Mouse (Mus musculus): ENCODE results near the gene Ankub1. TPM values are rescaled to one million over a fixed set of nuclear protein-coding genes. Genes with fewer than 3 reads are reported as not detected.

Ankub1 gene
- polyA plus RNA-seq, 1 experiment, result not detected

GRCm38 (mm10) chr3:57665880-57666279, 26.7 kb downstream of the Ankub1 start:
- Histone ChIP-seq H3K4me1 (ENCODE audit: control insufficient read depth, insufficient read depth, low read length) (0 out of 2 replicates have a peak, but pooled peaks cover 2% of the 10 kb centered on the region), H3K36me3 (ENCODE audit: control insufficient read depth, insufficient read depth, low read length) (no peaks in the 10 kb centered on the region), H3K27me3 (replicated peaks; ENCODE audit: control insufficient read depth, insufficient read depth, low read length) (no peaks in the 10 kb centered on the region; the same call in 1 of the 2 replicates), H3K4me3 (ENCODE audit: insufficient read depth, low read depth, low read length) (no peak overlapping the region), H3K27ac (ENCODE audit: insufficient read depth, low read depth, low read length) (no peak overlapping the region)
- DNase-seq, result no peak
- no peak for TF ChIP-seq CTCF (conservative IDR thresholded peaks at IDR 0.05; ENCODE audit: insufficient read depth, insufficient read length, low read depth, low read length)
- TF ChIP-seq POLR2A (IDR thresholded peaks at IDR 0.05; ENCODE audit: low read depth, low read length), result no peak
- WGBS, result 86% methylated on average over 5 of the region's 5 CpGs

- H3K4me1 ChIP-seq (ENCODE audit: control insufficient read depth, insufficient read depth, low read length), result 0 out of 2 replicates have a peak, but pooled peaks cover 2% of the 10 kb centered on the region
- 67% methylated on average over 10 of the region's 10 CpGs for WGBS
- H3K27me3 ChIP-seq (replicated peaks; ENCODE audit: control insufficient read depth, insufficient read depth, low read length), result no peaks in the 10 kb centered on the region; the same call in 1 of the 2 replicates
- no peak for DNase-seq
- no peak for TF ChIP-seq POLR2A (IDR thresholded peaks at IDR 0.05; ENCODE audit: low read depth, low read length)
- H3K36me3 ChIP-seq (ENCODE audit: control insufficient read depth, insufficient read depth, low read length), result no peaks in the 10 kb centered on the region
- H3K27ac ChIP-seq (ENCODE audit: insufficient read depth, low read depth, low read length), result no peak overlapping the region
- no peak overlapping the region for H3K4me3 ChIP-seq (ENCODE audit: insufficient read depth, low read depth, low read length)
These were observed 27.9 kb downstream of the Ankub1 start for GRCm38 (mm10) chr3:57664682-57665081.

DNA sequence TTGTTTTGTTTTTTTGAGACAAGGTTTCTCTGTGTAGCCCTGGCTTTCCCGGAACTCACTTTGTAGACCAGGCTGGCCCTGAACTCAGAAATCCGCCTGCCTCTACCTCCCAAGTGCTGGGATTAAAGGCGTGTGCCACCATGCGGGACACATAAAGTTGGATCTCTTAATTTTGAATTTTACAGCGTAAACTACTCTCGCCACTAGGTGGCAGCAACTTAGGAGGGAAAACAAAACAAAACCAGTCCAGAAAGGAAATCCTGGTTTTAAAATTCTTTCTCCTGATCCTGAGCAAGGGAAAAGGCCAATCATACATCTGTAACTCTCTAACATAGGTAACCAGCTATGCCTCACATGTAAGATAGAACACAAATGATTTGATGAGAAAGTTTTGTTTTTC, 28.9 kb downstream of the Ankub1 start:
- WGBS, result 13% methylated on average over 6 of the region's 6 CpGs

DNA sequence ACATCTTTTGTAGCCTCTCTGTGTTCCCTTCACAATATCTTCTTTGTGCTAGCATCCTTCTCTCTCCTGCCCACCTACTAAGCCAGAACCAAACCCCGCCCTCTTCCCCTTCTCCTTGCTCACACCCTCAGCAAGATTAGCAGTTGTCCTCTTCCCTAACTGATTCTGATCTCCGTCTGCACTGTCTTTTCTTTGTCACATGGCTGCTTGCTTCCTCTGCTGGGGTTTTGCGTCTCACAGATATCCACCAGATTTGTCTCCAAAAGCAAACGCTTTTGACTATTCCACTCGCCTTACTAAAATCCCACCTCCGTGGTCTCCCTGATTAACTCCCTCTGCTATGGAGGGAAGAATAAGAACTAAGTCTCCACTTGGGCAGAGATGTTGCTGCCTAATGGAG, 34.0 kb downstream of the Ankub1 start:
- Histone ChIP-seq H3K27ac (ENCODE audit: insufficient read depth, low read depth, low read length) (no peak overlapping the region), H3K36me3 (ENCODE audit: control insufficient read depth, insufficient read depth, low read length) (no peaks in the 10 kb centered on the region), H3K4me1 (ENCODE audit: control insufficient read depth, insufficient read depth, low read length) (no peaks in the 10 kb centered on the region), H3K4me3 (ENCODE audit: insufficient read depth, low read depth, low read length) (no peak overlapping the region), H3K27me3 (replicated peaks; ENCODE audit: control insufficient read depth, insufficient read depth, low read length) (no peaks in the 10 kb centered on the region)
- TF ChIP-seq POLR2A (IDR thresholded peaks at IDR 0.05; ENCODE audit: low read depth, low read length) (no peak), CTCF (conservative IDR thresholded peaks at IDR 0.05; ENCODE audit: insufficient read depth, insufficient read length, low read depth, low read length) (no peak)
- no peak for DNase-seq
- WGBS, result 69% methylated on average over 6 of the region's 6 CpGs

More for the DNA sequence above, 28.9 kb downstream of the Ankub1 start:
- H3K27ac ChIP-seq (ENCODE audit: insufficient read depth, low read depth, low read length), result no peak overlapping the region
- H3K36me3 ChIP-seq (ENCODE audit: control insufficient read depth, insufficient read depth, low read length), result no peaks in the 10 kb centered on the region
- H3K27me3 ChIP-seq (replicated peaks; ENCODE audit: control insufficient read depth, insufficient read depth, low read length), result no peaks in the 10 kb centered on the region
- H3K4me1 ChIP-seq (ENCODE audit: control insufficient read depth, insufficient read depth, low read length), result 0 out of 2 replicates have a peak, but pooled peaks cover 2% of the 10 kb centered on the region
- DNase-seq, result peak; percentile 60
- TF ChIP-seq CTCF (conservative IDR thresholded peaks at IDR 0.05; ENCODE audit: insufficient read depth, insufficient read length, low read depth, low read length) (0 out of 2 replicates have a peak, but pooled peaks have one; percentile 11), POLR2A (IDR thresholded peaks at IDR 0.05; ENCODE audit: low read depth, low read length) (no peak)
- H3K4me3 ChIP-seq (ENCODE audit: insufficient read depth, low read depth, low read length), result no peak overlapping the region

DNA sequence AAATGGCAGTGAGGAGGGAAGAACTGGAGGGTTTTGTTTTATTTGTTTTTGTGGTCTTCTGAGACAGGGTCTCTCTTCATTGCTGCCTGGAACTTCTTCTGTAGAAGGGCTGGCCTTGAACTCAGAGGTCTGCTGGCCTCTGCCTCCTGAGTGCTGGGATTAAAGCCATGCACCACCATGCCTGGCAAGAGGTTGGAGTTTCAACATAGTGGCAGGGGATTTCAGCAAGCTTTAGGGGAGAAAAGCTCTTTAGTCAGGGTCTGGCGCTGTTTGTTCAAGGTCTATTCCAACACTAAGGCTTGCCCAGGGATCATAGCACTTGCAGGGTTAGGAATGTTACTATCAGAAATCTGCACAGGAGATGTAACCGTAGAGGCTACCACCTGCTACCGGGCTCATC, 39.0 kb downstream of the Ankub1 start:
- Histone ChIP-seq H3K27me3 (replicated peaks; ENCODE audit: control insufficient read depth, insufficient read depth, low read length) (no peaks in the 10 kb centered on the region), H3K36me3 (ENCODE audit: control insufficient read depth, insufficient read depth, low read length) (no peaks in the 10 kb centered on the region), H3K4me1 (ENCODE audit: control insufficient read depth, insufficient read depth, low read length) (no peaks in the 10 kb centered on the region), H3K4me3 (ENCODE audit: insufficient read depth, low read depth, low read length) (no peak overlapping the region), H3K27ac (ENCODE audit: insufficient read depth, low read depth, low read length) (no peak overlapping the region)
- no peak for DNase-seq
- TF ChIP-seq POLR2A (IDR thresholded peaks at IDR 0.05; ENCODE audit: low read depth, low read length), result no peak
- no peak for TF ChIP-seq CTCF (conservative IDR thresholded peaks at IDR 0.05; ENCODE audit: insufficient read depth, insufficient read length, low read depth, low read length)
- 84% methylated on average over 3 of the region's 3 CpGs for WGBS

- Histone ChIP-seq H3K4me1 (ENCODE audit: control insufficient read depth, insufficient read depth, low read length) (no peaks in the 10 kb centered on the region), H3K4me3 (ENCODE audit: insufficient read depth, low read depth, low read length) (no peak overlapping the region), H3K27ac (ENCODE audit: insufficient read depth, low read depth, low read length) (no peak overlapping the region), H3K36me3 (ENCODE audit: control insufficient read depth, insufficient read depth, low read length) (no peaks in the 10 kb centered on the region), H3K27me3 (replicated peaks; ENCODE audit: control insufficient read depth, insufficient read depth, low read length) (no peaks in the 10 kb centered on the region)
- 84% methylated on average over 3 of the region's 3 CpGs for WGBS
- no peak for DNase-seq
- no peak for TF ChIP-seq POLR2A (IDR thresholded peaks at IDR 0.05; ENCODE audit: low read depth, low read length)
- TF ChIP-seq CTCF (conservative IDR thresholded peaks at IDR 0.05; ENCODE audit: insufficient read depth, insufficient read length, low read depth, low read length), result no peak
These were observed 40.1 kb downstream of the Ankub1 start for GRCm38 (mm10) chr3:57652485-57652884.

DNA sequence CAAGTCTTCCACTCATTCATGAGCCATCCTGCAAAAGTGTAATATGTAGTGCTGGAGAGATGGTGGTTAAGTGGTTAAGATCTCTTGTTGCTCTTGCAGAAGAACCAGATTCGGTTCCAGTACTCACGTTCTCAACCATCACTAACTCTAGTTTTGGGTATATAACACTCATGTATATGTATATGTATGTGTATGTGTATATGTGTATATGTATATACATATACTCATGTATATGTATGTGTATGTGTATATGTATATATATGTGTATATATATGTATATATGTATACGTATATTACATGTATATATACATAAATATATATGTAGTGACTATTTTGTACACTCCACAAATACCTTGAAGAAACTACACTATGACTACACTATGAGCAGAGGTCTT, 40.7 kb downstream of the Ankub1 start:
- Histone ChIP-seq H3K27ac (ENCODE audit: insufficient read depth, low read depth, low read length) (no peak overlapping the region), H3K27me3 (replicated peaks; ENCODE audit: control insufficient read depth, insufficient read depth, low read length) (no peaks in the 10 kb centered on the region), H3K36me3 (ENCODE audit: control insufficient read depth, insufficient read depth, low read length) (no peaks in the 10 kb centered on the region), H3K4me1 (ENCODE audit: control insufficient read depth, insufficient read depth, low read length) (no peaks in the 10 kb centered on the region), H3K4me3 (ENCODE audit: insufficient read depth, low read depth, low read length) (peak overlapping the region; percentile 100)
- 51% methylated on average over 3 of the region's 3 CpGs for WGBS
- no peak for DNase-seq
- no peak for TF ChIP-seq POLR2A (IDR thresholded peaks at IDR 0.05; ENCODE audit: low read depth, low read length)
- TF ChIP-seq CTCF (conservative IDR thresholded peaks at IDR 0.05; ENCODE audit: insufficient read depth, insufficient read length, low read depth, low read length), result no peak

All from kidney, adult 2 months (tissue).